Mouse (Mus musculus): ENCODE results near the gene Gm20388. TPM values are rescaled to one million over a fixed set of nuclear protein-coding genes. Genes with fewer than 3 reads are reported as not detected.

The Gm20388 gene
- polyA plus RNA-seq, 1 experiment from 2014 or later: 2.5 TPM

DNA sequence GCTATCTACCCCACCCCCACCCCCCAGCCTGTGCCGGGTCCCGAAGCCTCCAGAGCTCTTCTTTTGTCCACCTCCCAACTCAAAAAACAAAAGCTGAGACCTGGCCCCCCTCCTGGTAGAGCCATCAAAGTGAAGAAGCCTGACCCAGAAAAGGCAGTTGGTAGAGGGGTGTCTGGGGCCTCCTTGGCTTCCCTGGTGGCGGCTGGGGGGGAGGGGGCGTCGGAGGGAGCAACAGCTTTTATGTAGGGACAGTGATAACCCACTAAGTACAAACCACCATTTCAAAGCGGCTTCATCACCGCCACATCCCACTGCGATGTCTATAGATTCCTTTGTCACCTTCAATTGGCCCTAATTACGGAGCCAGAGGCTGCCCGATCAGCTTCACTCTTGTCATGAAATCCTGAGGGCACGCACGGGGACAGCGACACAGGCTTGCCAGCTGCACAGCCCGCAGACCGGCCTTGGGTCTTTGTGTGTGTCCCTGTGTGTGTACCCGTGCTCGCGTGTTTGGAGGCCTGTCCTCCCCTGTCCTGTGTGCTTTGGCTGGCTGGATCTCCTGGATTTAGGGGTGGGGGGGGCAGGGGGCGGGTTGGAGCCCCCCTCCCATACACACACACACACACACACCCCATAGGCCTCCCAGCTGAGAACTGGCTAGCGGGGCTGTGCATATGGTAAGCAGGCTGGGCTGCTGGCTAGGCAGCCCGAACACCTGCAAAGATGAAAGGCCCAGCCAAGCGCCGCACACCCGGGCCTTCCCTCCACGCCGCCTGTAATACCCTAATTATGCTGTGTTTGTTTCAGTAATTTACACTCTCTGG lies 603.2 kb downstream of the Gm20388 start:
- whole genome bisulfite sequencing: 4% methylated on average over 26 of the region's 26 CpGs
- Histone ChIP-seq H3K27ac (peak overlapping the region; percentile 82), H3K36me3 (no peaks in the 10 kb centered on the region), H3K4me3 (peak overlapping the region; percentile 32), H3K4me1 (peaks cover 100% of the 10 kb centered on the region), H3K27me3 (ENCODE audit: low read depth, poor library complexity, severe bottlenecking) (peaks cover 19% of the 10 kb centered on the region; the same call in 1 of the 2 replicates), H3K9me3 (replicated peaks) (no peaks in the 10 kb centered on the region)
- peak; percentile 79 for DNase-seq (ENCODE audit: low spot score)

DNA sequence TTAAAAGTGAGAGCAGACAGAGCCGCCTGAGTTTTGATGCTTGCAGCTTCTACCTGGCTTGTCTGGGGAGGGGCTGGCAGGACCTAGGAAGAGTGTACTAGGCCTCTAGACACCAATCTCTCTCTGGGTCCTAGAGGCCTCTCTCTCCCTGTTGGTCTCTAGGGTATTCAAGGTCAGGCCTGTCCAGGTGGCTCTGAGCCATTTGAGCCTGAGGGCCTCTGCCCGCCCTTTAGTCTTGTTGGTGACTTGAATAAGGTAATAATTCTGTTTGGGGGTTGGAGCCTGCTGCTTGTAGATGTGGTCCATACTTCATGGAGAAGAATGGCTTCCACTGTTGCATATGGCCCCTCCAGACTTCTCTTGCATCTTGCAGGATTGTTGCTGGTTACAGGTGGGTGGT lies 604.6 kb downstream of the Gm20388 start:
- peaks cover 100% of the 10 kb centered on the region for H3K4me1 ChIP-seq
- no peak for DNase-seq (ENCODE audit: low spot score)
- peak overlapping the region; percentile 82; the same call in 1 of the 2 replicates for H3K27ac ChIP-seq
- H3K4me3 ChIP-seq: no peak overlapping the region
- WGBS: 96% methylated on average over 2 of the region's 2 CpGs
- H3K9me3 ChIP-seq (replicated peaks): no peaks in the 10 kb centered on the region
- H3K27me3 ChIP-seq (ENCODE audit: low read depth, poor library complexity, severe bottlenecking): peaks cover 28% of the 10 kb centered on the region
- no peaks in the 10 kb centered on the region for H3K36me3 ChIP-seq

DNA sequence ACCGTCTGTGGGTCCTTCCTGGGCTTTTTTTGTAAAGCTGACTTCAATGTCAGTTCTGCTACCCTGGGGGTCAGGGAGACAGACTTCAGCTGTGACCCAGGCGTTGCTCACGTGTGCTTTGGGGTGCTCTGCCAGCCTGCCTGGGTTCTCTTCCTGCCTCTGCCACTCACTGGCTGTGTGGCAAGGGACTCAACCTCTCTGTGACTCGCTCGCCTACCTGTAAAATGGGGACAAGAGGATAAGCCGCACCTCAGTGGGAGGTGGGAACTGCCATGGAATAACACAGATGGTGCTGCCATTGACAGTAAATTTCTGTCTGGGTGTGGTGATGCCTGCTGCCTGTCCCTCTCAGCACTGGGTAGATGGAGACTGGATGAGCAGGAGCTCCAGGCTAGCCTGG lies 605.0 kb downstream of the Gm20388 start:
- no peak for DNase-seq (ENCODE audit: low spot score)
- Histone ChIP-seq H3K27ac (no peak overlapping the region), H3K9me3 (replicated peaks) (no peaks in the 10 kb centered on the region), H3K36me3 (no peaks in the 10 kb centered on the region), H3K4me1 (peaks cover 100% of the 10 kb centered on the region), H3K4me3 (no peak overlapping the region), H3K27me3 (ENCODE audit: low read depth, poor library complexity, severe bottlenecking) (peaks cover 32% of the 10 kb centered on the region)
- 89% methylated on average over 6 of the region's 6 CpGs for WGBS

DNA sequence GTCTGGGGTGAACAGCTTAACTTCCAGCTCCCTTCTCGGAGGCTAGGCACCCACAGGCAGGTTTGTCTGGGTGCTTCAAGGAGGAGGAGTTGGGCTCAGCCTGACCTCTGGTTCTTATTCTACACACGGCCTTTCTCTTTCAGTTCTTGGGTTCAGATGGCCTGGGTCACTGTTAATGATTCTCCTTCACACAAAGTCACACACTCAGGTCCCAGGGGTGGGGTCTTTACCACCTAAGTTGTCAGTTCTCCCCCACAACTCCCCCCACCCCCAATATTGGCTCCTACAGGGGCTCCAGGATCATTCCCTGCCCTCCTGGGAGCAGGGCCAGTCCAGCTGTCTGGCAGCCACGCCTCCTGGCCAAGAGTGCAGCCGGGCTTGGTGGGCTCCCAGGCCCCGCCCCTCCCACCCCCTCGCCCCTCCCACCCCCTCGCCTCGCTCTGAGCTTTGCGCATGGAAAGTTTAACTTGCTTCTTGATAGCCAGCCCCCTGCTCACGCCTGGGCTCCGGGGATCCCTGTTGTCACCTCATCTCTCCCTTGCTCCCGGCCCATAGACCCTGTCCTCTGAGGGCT lies 605.6 kb downstream of the Gm20388 start:
- peak; percentile 77 for DNase-seq (ENCODE audit: low spot score)
- WGBS: 5% methylated on average over 12 of the region's 12 CpGs
- H3K4me3 ChIP-seq: peak overlapping the region; percentile 23
- H3K36me3 ChIP-seq: no peaks in the 10 kb centered on the region
- peaks cover 100% of the 10 kb centered on the region for H3K4me1 ChIP-seq
- peaks cover 32% of the 10 kb centered on the region for H3K27me3 ChIP-seq (ENCODE audit: low read depth, poor library complexity, severe bottlenecking)
- H3K9me3 ChIP-seq (replicated peaks): no peaks in the 10 kb centered on the region
- peak overlapping the region; percentile 32 for H3K27ac ChIP-seq

DNA sequence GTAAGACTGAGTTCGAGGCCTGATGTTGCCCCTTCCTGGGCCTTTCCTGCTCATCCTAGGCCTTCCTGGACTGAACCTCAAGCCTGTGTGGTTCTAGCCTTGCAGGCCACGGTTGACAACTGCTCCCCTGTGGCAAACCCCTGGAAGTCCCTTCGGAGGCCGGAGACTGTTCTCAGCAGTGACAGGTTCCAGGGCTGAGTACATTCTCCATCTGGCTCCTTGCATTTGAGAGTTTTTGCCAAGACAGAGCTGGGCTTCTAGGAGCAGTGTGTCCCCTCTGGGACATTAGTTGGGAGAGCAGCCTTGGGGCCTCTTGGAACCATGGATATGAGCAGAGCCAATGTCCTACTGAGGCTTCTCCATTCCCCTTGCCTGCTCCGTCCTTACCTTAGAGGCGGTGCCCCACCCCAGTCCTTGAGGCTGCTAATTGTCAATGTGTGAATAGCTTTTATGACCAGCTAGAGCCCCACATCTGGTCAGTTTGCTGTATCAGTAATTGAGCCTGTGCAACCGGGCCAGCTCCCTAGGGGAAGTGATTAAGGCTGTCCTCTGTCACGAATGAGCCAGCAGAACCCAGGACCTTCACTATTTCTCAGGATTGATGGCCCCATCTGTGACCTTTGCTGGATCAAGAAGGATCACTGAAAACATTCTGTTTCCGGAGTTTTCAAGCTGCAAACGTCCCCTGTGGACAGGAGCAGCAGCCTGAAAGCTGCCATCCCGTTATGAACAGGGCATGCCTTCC lies 607.2 kb downstream of the Gm20388 start:
- H3K9me3 ChIP-seq (replicated peaks): no peaks in the 10 kb centered on the region
- peaks cover 93% of the 10 kb centered on the region for H3K4me1 ChIP-seq
- 16% methylated on average over 11 of the region's 11 CpGs for WGBS
- H3K36me3 ChIP-seq: no peaks in the 10 kb centered on the region
- H3K27ac ChIP-seq: peak overlapping the region; percentile 63
- DNase-seq (ENCODE audit: low spot score): no peak
- H3K4me3 ChIP-seq: peak overlapping the region; percentile 11; the same call in 1 of the 2 replicates
- H3K27me3 ChIP-seq (ENCODE audit: low read depth, poor library complexity, severe bottlenecking): peaks cover 42% of the 10 kb centered on the region

DNA sequence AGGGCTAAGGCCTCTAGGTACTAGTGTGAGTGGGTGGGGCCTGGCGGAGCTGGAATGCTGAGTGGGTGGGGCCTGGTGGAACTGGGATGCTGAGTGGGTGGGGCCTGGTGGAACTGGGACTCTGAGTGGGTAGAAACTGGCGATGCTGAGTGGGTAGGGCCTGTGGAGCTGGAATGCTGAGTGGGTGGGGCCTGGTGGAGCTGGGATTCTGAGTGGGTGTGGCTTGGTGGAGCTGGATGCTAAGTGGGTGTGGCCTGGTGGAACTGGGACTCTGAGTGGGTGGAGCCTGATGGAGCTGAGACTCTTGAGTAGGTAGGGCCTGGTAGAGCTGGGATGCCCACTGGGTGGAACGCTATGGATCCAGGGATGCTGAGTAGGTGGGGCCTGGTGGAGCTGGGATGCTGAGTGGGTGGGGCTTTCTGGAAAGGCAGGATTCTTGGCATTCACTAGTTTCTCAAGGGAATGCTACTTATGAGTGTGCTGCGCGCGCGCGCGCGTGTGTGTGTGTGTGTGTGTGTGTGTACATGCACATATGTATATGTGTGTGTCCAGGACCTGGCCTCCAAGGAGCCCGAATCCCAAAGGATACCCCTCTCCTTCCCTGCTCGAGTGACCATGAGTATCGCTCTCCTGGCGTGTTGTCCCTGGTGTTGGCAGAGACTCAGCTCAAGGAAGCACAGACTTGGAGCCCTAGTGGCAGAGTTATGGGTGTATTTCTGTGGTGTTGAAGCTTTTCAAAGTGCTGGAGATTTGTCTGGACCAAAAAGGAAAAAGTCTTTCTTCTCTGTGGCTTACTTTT lies 608.3 kb downstream of the Gm20388 start:
- Histone ChIP-seq H3K4me1 (peaks cover 93% of the 10 kb centered on the region), H3K4me3 (no peak overlapping the region), H3K36me3 (no peaks in the 10 kb centered on the region), H3K9me3 (replicated peaks) (no peaks in the 10 kb centered on the region), H3K27ac (peak overlapping the region; percentile 63), H3K27me3 (ENCODE audit: low read depth, poor library complexity, severe bottlenecking) (peaks cover 38% of the 10 kb centered on the region)
- 58% methylated on average over 14 of the region's 14 CpGs for WGBS
- peak; percentile 48 for DNase-seq (ENCODE audit: low spot score)

DNA sequence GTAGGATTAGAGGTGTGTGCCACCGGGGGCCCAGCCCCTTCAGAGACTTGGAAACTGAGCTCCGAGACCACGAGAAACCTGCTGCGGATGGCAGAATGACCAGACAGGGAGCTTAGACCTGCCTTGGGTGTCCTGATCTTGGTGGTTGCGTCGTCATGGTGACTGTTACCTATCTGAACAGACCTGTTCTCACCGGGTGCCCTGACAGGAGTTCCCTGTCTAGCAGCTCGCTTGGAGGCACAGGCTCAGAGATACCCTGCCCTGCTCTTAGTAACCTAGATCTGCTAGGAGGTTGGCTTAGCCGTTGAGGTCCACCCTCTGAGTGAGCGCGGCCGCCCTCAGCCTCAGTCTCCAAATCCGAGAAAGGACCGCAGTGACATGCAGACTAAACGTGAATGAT lies 609.6 kb downstream of the Gm20388 start:
- Histone ChIP-seq H3K4me1 (peaks cover 93% of the 10 kb centered on the region), H3K27ac (0 out of 2 replicates have a peak overlapping the region, but pooled peaks have one; percentile 34), H3K27me3 (ENCODE audit: low read depth, poor library complexity, severe bottlenecking) (peaks cover 42% of the 10 kb centered on the region), H3K4me3 (no peak overlapping the region), H3K36me3 (no peaks in the 10 kb centered on the region), H3K9me3 (replicated peaks) (no peaks in the 10 kb centered on the region)
- DNase-seq (ENCODE audit: low spot score): no peak
- 58% methylated on average over 15 of the region's 15 CpGs for WGBS

DNA sequence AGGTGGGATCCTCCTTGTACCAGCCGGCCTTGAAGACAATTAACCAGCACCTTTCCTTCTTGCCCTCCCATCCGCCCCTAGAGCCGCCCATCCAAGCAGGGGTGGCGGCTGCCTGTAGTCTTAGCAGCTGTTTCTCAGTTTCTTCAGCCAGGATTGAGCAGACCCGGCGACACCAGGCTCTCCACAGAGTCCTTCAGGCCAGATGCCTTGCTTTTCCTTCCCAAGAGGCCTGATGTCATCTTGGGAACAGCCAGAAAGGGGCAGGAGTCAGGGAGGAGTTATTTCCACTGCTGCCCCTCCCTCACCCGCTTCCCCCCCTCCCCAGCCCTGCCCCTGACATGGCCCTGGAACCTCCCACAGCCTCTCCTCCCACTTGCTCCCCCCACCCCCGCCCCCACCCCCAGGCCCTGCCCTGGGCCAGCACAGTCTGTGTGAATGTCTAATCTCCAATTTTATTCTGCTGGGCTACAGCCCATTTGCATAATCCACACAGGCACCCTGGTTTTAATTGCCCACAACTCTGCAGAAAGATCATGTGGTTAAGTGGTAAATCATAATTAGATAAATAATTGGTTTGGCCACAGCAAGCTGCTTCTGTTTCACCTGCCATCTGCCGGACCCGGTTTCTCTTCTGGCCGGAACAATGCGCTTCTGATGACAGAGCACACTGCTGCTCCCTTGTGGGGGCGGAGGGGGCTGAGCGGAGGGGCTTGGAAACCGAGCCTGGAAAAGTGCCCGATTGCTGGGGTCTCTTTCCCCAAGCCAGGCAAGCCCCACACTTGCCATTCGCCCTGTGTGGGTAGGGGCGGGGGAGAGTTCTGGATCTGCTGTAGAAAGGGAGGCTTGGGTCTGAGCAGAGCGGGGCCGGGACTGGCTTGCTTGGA lies 610.3 kb downstream of the Gm20388 start:
- Histone ChIP-seq H3K27me3 (ENCODE audit: low read depth, poor library complexity, severe bottlenecking) (peaks cover 49% of the 10 kb centered on the region), H3K9me3 (replicated peaks) (no peaks in the 10 kb centered on the region), H3K36me3 (no peaks in the 10 kb centered on the region), H3K4me1 (peaks cover 93% of the 10 kb centered on the region), H3K4me3 (no peak overlapping the region), H3K27ac (peak overlapping the region; percentile 38; the same call in 1 of the 2 replicates)
- 16% methylated on average over 20 of the region's 20 CpGs for WGBS
- DNase-seq (ENCODE audit: low spot score): peak; percentile 56

DNA sequence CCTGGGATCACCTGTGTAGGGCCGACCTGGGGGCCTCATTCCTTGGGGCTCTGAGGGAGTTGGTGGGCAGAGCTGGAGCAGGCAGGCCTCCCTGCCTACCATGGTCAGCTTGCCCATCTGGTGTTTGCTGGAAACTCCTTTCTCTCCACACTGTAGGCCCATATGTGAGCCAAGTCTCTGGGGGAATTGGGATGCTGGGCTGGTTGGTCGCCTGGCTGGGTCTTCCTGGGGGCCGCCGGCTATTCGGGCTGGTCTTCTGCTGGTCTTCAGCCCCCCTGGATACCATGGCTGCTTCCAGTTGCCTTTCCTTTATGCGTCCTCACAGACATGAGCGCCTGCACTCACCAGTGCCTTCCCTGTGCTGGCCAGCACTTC lies 610.9 kb downstream of the Gm20388 start:
- Histone ChIP-seq H3K9me3 (replicated peaks) (no peaks in the 10 kb centered on the region), H3K4me3 (no peak overlapping the region), H3K36me3 (no peaks in the 10 kb centered on the region), H3K27ac (peak overlapping the region; percentile 38; the same call in 1 of the 2 replicates), H3K4me1 (peaks cover 93% of the 10 kb centered on the region), H3K27me3 (ENCODE audit: low read depth, poor library complexity, severe bottlenecking) (peaks cover 54% of the 10 kb centered on the region)
- 67% methylated on average over 7 of the region's 7 CpGs for WGBS
- no peak for DNase-seq (ENCODE audit: low spot score)

DNA sequence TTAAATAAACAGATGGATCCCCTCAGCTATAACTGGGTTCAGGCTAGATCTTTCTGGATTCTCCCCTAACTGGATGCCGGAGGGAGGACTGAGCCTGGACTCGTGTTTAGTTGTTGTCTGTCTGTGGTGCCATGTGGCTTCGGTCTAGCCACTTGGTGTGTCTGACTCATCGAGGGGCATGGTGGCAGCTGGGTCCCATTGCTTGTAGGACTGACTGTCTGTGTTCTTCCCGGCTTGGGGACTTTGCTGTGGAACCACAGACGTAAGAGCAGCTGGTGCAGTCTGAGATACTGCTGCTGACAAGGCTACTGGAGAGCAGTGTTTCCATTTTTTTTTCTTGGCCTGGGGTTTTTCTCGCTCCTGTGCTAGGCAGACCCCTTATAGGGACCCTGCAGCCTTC lies 613.0 kb downstream of the Gm20388 start:
- no peaks in the 10 kb centered on the region for H3K9me3 ChIP-seq (replicated peaks)
- H3K27me3 ChIP-seq (ENCODE audit: low read depth, poor library complexity, severe bottlenecking): peaks cover 62% of the 10 kb centered on the region
- H3K27ac ChIP-seq: 0 out of 2 replicates have a peak overlapping the region, but pooled peaks have one; percentile 14
- H3K4me3 ChIP-seq: no peak overlapping the region
- DNase-seq (ENCODE audit: low spot score): no peak
- H3K36me3 ChIP-seq: no peaks in the 10 kb centered on the region
- peaks cover 93% of the 10 kb centered on the region for H3K4me1 ChIP-seq
- 89% methylated on average over 7 of the region's 7 CpGs for WGBS

DNA sequence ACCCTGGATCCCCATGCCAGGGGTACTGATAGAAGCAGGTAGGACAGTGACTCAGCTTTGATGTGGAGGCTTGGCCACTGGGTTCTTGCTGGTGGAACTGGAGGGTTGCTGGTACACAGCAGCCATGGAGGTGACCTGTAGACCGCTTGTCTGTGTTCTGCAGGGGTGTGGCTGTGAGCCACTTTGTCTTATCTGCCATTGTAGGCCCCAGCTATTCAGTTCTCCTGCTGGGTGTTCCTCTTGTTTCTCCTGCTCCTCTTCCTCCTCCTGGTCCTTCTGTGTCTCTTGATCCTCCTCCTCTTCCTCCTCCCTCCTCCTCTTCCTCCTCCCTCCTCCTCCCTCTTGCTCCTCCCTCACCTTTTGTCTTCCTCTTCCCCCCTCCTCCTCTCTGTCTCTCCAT lies 614.5 kb downstream of the Gm20388 start:
- WGBS: 71% methylated on average over 1 of the region's 1 CpGs
- no peak for DNase-seq (ENCODE audit: low spot score)
- Histone ChIP-seq H3K4me3 (no peak overlapping the region), H3K4me1 (peaks cover 92% of the 10 kb centered on the region), H3K27ac (peak overlapping the region; percentile 32; the same call in 1 of the 2 replicates), H3K27me3 (ENCODE audit: low read depth, poor library complexity, severe bottlenecking) (peaks cover 54% of the 10 kb centered on the region), H3K9me3 (replicated peaks) (no peaks in the 10 kb centered on the region), H3K36me3 (no peaks in the 10 kb centered on the region)
